Mouse (Mus musculus) heart, embryonic 10.5 days (tissue): ENCODE results near the gene Ncor2. TPM values are rescaled to one million over a fixed set of nuclear protein-coding genes. Genes with fewer than 3 reads are reported as not detected.

ENCODE experiments used
- DNase-seq: peaks from one replicate; pipeline ENCODE4 v3.0.0-alpha.2; 2017; ENCODE audit warnings: low spot score
- H3K27ac ChIP-seq: fragments of 300-500 bp; sonication (generic); 2 replicates; pipeline ENCODE4 v1.5.1; 2016; ENCODE audit warnings: mild to moderate bottlenecking
- H3K27me3 ChIP-seq: fragments of 300-500 bp; sonication (generic); 2 replicates; pipeline ENCODE4 v1.6.1; 2016; ENCODE audit warnings: mild to moderate bottlenecking; ENCODE audit not compliant: poor library complexity, insufficient read depth, severe bottlenecking
- H3K36me3 ChIP-seq: fragments of 300-500 bp; sonication (generic); 2 replicates; pipeline ENCODE4 v1.6.1; 2016; ENCODE audit warnings: mild to moderate bottlenecking, moderate library complexity
- H3K4me1 ChIP-seq: fragments of 300-500 bp; sonication (generic); 2 replicates; pipeline ENCODE4 v1.6.1; 2016; ENCODE audit warnings: mild to moderate bottlenecking
- H3K4me3 ChIP-seq: fragments of 300-500 bp; sonication (generic); 2 replicates; pipeline ENCODE4 v1.5.1; 2016; ENCODE audit warnings: mild to moderate bottlenecking, moderate library complexity
- H3K9me3 ChIP-seq: fragments of 300-500 bp; sonication (generic); 2 replicates; pipeline ENCODE4 v1.6.1; 2016; ENCODE audit warnings: mild to moderate bottlenecking, moderate library complexity
- WGBS: fragments of 180-500 bp; shearing (Covaris S2); methylation state at CpG from one replicate; pipeline ENCODE4 v1.1.7; 2016; 5-methylcytosine and 5-hydroxymethylcytosine counted together
- polyA plus RNA-seq: library from polyadenylated mRNA; unstranded; fragments of >200 nt; fragmentation: Nextera tagmentation; extraction: Ambion mirVana; gene quantifications from 2 replicates; pipeline ENCODE4 v1.2.1, GENCODE M21; 2016

The Ncor2 gene
- polyA plus RNA-seq, 1 experiment from 2014 or later: 23.3 TPM

DNA sequence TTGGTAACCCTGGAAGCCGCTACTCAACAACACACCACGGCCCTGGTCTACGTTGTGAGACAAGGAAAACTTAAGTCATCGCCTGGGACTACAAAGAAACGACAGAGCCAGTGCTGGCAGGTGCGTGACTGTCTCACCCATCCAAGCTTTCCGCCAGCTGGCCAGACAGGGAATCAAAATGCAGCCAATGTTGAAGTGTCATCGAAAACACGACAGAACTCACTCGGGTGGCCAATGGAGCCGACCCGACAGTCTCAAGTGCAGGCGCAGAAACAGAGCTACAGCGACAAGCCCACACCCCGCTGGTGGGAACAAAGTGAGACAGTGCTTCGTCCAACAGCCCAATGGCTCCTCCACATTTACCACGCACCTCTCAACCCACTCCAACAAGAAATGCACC lies 29.9 kb downstream of the Ncor2 start:
- H3K27ac ChIP-seq: peak overlapping the region; percentile 57
- no peak overlapping the region for H3K4me3 ChIP-seq
- H3K9me3 ChIP-seq: no peaks in the 10 kb centered on the region
- no peaks in the 10 kb centered on the region; the same call in 1 of the 2 replicates for H3K36me3 ChIP-seq
- 66% methylated on average over 17 of the region's 17 CpGs for WGBS
- peaks cover 88% of the 10 kb centered on the region for H3K4me1 ChIP-seq
- H3K27me3 ChIP-seq: no peaks in the 10 kb centered on the region
- DNase-seq: no peak

DNA sequence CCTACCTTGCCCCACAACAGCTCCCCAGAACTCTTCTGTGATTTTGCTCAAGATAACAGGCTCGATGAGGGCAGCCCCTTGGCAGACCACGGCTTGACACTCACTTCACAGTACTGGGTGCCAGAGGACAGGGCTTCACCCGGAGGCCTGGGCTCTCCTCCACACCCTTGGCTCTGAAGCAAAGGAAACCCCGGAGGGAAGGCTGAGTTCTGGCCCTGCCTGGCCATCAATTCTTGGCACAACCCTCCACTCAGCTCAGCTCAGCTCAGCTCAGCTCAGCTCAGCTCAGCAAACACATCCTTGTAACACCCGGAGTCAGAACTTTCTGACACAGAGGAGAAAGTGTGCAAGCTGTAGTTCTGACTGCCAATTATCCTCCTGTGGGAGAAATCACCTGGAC lies 30.3 kb downstream of the Ncor2 start:
- peaks cover 85% of the 10 kb centered on the region for H3K4me1 ChIP-seq
- no peaks in the 10 kb centered on the region for H3K9me3 ChIP-seq
- WGBS: 42% methylated on average over 5 of the region's 5 CpGs
- H3K27me3 ChIP-seq: no peaks in the 10 kb centered on the region
- H3K27ac ChIP-seq: peak overlapping the region; percentile 57
- no peak overlapping the region for H3K4me3 ChIP-seq
- H3K36me3 ChIP-seq: no peaks in the 10 kb centered on the region; the same call in 1 of the 2 replicates
- DNase-seq: no peak

DNA sequence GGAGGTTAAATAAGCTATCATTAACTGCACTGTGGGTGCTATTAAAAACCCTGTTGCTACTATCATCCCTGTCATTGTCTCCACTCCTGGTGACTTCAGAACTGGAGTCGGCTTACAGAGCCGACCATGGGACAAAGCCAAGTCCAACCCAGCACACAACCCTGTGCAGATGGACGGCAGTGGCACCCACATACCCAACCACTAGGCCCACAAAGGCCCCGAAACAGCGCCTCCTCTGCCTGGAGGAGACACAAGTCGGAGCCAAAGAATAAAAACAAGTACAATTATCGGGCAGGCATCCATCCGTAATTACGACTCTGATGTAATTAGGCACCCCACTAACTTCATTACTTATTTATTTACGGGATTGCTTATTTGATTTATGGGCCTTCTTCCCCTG lies 30.8 kb downstream of the Ncor2 start:
- no peak for DNase-seq
- WGBS: 80% methylated on average over 10 of the region's 10 CpGs
- Histone ChIP-seq H3K4me1 (peaks cover 85% of the 10 kb centered on the region), H3K36me3 (no peaks in the 10 kb centered on the region; the same call in 1 of the 2 replicates), H3K27ac (peak overlapping the region; percentile 57), H3K4me3 (no peak overlapping the region), H3K27me3 (no peaks in the 10 kb centered on the region), H3K9me3 (no peaks in the 10 kb centered on the region)

DNA sequence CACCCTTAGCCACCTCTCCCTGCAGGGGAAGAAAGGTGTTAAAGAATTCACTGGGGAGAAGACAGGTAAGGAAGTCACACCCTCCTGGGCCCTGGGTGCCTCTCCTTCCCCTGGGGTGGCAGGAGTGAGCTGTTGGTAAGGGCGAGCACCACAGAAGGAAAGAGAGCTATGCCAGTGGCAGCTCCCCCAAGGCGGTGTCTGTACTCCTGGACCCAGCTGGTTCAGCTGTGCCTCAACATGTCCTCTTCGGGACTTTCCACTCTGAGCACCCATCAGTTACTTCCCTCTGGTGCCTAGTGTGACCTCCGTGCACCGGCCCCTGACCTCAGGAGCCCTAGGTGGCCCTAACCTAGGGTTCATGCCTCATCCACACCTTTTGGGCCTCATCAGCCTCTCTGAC lies 31.9 kb downstream of the Ncor2 start:
- no peaks in the 10 kb centered on the region for H3K27me3 ChIP-seq
- H3K36me3 ChIP-seq: no peaks in the 10 kb centered on the region; the same call in 1 of the 2 replicates
- peaks cover 85% of the 10 kb centered on the region for H3K4me1 ChIP-seq
- 79% methylated on average over 5 of the region's 5 CpGs for WGBS
- no peak overlapping the region for H3K4me3 ChIP-seq
- DNase-seq: no peak
- no peaks in the 10 kb centered on the region for H3K9me3 ChIP-seq
- peak overlapping the region; percentile 78 for H3K27ac ChIP-seq

DNA sequence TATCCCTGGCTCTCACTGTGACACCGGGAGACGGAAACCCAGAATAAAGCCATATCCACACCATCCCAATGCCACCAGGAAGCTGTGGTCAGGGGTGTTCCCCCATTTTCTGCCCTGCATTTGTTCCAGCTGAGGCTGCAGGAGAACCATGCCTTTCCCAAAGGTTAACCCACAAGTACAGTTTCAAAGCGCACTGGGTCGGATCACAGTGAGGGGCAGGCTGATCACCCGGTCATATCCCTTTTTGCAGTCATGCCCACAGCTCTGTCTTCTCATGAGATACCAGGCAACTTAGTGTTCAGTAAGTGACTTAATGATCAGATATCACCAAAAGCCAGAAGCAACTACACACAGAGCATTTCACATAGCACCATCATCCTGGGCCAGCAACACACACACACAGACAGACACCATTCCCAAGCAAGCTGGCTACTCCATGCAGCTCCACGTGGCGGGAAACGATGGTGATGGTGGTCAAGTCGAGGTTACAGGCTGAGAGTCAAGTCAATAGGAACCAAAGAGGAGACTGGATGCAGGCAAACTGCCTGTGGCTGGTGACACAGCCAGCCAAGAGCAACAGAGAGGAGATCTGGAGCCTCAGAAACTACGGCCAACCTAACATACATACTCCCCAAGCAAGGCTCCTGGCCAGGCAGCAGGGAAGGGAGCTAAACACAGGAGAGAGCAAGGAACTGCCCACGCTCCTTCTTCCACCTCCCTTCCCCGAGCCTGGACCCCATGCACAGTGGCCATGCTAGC lies 35.7 kb downstream of the Ncor2 start:
- WGBS: 83% methylated on average over 12 of the region's 12 CpGs

DNA sequence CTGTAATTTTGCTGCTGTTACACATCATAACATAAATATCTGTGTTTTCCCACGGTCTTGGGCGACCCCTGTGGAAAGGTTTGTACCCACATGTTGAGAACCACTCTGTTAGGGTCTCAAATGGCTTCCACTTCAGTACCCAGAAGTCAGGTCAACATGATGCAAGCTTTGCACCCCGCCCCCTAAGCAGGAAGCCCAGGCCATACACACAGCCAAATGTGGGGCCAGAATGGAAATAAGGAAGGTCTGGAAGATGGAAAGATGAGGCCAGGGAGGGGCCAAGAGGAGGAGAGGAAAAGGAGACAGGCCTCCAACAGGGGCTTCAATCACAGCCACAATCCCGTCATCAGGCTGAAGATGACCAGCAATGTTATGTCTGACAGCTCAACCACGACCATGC lies 37.1 kb downstream of the Ncor2 start:
- H3K4me3 ChIP-seq: peak overlapping the region; percentile 53; the same call in 1 of the 2 replicates
- 58% methylated on average over 5 of the region's 5 CpGs for WGBS
- peak overlapping the region; percentile 91 for H3K27ac ChIP-seq
- peaks cover 6% of the 10 kb centered on the region; the same call in 1 of the 2 replicates for H3K36me3 ChIP-seq
- DNase-seq: no peak
- no peaks in the 10 kb centered on the region for H3K9me3 ChIP-seq
- no peaks in the 10 kb centered on the region for H3K27me3 ChIP-seq
- peaks cover 90% of the 10 kb centered on the region for H3K4me1 ChIP-seq

More for the DNA sequence above, 35.7 kb downstream of the Ncor2 start:
- Histone ChIP-seq H3K27ac (peak overlapping the region; percentile 91; the same call in 1 of the 2 replicates), H3K36me3 (peaks cover 4% of the 10 kb centered on the region; the same call in 1 of the 2 replicates), H3K27me3 (no peaks in the 10 kb centered on the region), H3K4me3 (no peak overlapping the region), H3K4me1 (peaks cover 90% of the 10 kb centered on the region), H3K9me3 (no peaks in the 10 kb centered on the region)
- DNase-seq: no peak

DNA sequence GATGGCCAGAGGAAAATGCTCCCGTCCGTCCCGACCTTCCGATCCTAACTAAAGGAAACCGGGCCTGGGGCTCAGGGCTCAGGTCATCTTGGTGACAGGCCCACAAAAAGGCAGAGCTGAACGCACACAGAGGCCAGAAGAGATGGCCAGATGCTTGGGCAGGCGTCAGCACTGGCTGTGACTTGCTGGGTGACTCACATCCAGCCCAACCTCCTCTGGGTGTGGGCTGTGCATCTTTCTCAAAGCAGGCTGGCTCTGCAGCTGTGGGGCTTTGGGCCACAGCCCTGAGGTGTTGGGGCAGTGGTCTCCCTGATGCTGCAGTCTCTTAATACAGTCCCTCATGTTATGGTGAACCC lies 37.5 kb downstream of the Ncor2 start:
- no peak for DNase-seq
- peak overlapping the region; percentile 91 for H3K27ac ChIP-seq
- H3K36me3 ChIP-seq: peaks cover 6% of the 10 kb centered on the region; the same call in 1 of the 2 replicates
- WGBS: 5% methylated on average over 7 of the region's 7 CpGs
- H3K9me3 ChIP-seq: no peaks in the 10 kb centered on the region
- H3K4me1 ChIP-seq: peaks cover 91% of the 10 kb centered on the region
- no peaks in the 10 kb centered on the region for H3K27me3 ChIP-seq
- peak overlapping the region; percentile 53 for H3K4me3 ChIP-seq

DNA sequence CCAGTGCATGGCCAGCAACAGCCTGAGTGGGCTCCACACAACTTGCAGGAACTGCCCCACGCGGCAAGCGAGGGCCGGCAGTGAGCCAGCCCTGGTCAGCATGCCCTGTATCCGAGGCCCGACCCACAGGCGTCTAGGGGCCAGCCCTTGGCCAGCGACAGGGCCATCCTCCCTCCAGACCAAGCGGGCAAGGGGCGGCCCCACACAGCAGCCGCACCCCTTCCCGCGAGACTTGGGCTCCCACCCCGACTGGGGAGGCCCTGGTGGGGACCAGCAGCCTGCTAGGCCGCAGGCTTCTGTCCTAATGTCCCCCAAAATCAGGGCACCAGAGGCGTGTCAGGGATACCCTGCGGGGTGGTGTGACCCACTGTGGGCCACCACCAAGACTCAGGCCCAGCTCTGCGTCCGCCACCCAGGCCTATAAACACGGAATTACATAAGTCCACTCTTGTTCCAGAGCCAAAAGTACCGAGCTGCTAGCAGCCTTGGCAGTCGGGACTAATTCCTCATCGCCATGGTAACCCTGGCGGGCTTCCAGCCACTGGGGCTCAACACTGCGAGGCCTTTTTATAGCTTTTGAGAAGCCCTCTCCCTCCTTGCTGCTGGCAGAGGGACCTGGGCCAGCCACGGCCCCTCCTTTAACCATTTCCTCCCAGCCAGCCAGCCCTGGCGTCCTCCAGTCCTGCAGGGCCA lies 38.0 kb downstream of the Ncor2 start:
- H3K27ac ChIP-seq: peak overlapping the region; percentile 91
- no peaks in the 10 kb centered on the region for H3K9me3 ChIP-seq
- peaks cover 90% of the 10 kb centered on the region for H3K4me1 ChIP-seq
- no peaks in the 10 kb centered on the region for H3K27me3 ChIP-seq
- DNase-seq: peak; percentile 98
- 18% methylated on average over 27 of the region's 27 CpGs for WGBS
- peak overlapping the region; percentile 53 for H3K4me3 ChIP-seq
- H3K36me3 ChIP-seq: 0 out of 2 replicates have a peak, but pooled peaks cover 6% of the 10 kb centered on the region

DNA sequence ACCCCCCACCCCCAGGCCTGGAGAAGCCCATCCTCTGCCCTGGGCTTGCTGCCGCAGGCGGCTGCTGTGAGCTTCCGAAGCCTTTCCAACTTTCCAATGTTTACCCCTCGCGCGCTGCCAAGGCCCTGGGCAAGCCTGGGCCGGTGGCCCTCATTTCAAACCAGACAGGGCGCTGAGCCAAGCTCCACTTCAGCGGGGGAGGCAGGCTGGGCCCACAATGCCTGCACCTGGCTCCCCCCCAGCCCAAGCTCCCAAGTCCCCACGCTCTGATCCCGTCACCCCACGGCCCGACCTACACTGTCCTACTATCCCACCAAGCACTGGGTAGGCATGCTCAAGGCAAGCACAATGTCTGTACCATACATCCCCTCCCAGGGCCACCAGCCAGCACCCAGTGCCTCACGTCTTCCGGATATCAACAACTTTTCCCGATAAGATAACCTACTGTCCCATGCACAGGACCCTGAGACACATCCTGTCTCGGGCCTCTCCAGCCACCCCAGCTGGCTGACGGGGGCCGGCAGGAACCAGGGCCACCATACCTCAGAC lies 38.8 kb downstream of the Ncor2 start:
- 49% methylated on average over 19 of the region's 19 CpGs for WGBS
- peak overlapping the region; percentile 53 for H3K4me3 ChIP-seq
- no peak for DNase-seq
- 0 out of 2 replicates have a peak, but pooled peaks cover 6% of the 10 kb centered on the region for H3K36me3 ChIP-seq
- H3K27ac ChIP-seq: peak overlapping the region; percentile 91
- H3K4me1 ChIP-seq: peaks cover 84% of the 10 kb centered on the region
- no peaks in the 10 kb centered on the region for H3K27me3 ChIP-seq
- H3K9me3 ChIP-seq: no peaks in the 10 kb centered on the region

DNA sequence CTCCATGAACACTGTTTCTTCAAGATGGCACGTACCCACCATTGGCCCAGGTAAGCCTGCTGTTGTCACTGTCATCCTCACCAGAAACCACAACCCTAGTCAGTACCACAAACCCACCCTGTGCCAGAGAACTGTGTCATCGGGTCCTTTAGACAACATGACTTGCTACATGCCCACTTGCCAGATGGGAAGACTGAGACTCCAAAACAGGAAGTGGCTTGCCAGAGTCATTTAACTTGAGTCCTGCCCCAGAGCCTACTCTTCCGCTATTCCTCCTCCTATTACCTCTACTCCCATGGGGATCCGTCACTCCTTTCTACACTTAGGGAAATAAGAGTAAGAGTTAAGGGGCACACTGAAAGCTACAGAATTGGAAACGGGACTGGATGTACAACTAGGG lies 39.4 kb downstream of the Ncor2 start:
- DNase-seq: no peak
- Histone ChIP-seq H3K27ac (peak overlapping the region; percentile 91), H3K36me3 (0 out of 2 replicates have a peak, but pooled peaks cover 6% of the 10 kb centered on the region), H3K4me3 (peak overlapping the region; percentile 53; the same call in 1 of the 2 replicates), H3K4me1 (peaks cover 88% of the 10 kb centered on the region), H3K9me3 (no peaks in the 10 kb centered on the region), H3K27me3 (no peaks in the 10 kb centered on the region)
- 85% methylated on average over 5 of the region's 5 CpGs for WGBS

DNA sequence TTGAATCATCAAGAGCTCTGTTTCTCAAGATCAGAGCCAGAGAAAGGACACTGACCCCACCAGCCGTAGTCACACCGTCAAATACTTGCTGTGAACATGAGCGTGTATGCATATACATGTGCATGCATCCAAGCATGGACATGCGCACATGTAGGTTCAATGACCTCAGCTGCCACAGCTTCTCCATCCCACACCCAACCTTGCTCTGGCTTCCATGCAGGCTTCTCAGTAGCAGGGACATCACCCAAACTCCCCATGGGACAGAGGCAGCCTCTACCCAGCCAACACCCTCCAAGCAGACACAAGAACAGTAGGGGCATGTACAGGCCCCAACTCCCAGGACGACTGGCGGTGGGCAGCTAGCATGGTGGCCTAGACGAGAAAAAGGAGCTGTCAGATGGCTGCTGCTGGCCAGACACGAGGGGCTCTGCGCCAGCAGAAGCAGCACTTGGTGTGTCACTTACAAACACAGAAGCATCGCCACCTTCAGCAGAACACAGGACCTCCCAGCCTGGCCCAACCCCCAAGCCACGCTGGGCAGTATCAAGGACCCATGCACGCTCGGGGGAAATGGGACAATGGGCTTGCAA lies 40.1 kb downstream of the Ncor2 start:
- no peaks in the 10 kb centered on the region for H3K9me3 ChIP-seq
- H3K4me3 ChIP-seq: no peak overlapping the region
- DNase-seq: no peak
- H3K27ac ChIP-seq: peak overlapping the region; percentile 91; the same call in 1 of the 2 replicates
- 78% methylated on average over 13 of the region's 13 CpGs for WGBS
- H3K36me3 ChIP-seq: 0 out of 2 replicates have a peak, but pooled peaks cover 6% of the 10 kb centered on the region
- no peaks in the 10 kb centered on the region for H3K27me3 ChIP-seq
- H3K4me1 ChIP-seq: peaks cover 93% of the 10 kb centered on the region

DNA sequence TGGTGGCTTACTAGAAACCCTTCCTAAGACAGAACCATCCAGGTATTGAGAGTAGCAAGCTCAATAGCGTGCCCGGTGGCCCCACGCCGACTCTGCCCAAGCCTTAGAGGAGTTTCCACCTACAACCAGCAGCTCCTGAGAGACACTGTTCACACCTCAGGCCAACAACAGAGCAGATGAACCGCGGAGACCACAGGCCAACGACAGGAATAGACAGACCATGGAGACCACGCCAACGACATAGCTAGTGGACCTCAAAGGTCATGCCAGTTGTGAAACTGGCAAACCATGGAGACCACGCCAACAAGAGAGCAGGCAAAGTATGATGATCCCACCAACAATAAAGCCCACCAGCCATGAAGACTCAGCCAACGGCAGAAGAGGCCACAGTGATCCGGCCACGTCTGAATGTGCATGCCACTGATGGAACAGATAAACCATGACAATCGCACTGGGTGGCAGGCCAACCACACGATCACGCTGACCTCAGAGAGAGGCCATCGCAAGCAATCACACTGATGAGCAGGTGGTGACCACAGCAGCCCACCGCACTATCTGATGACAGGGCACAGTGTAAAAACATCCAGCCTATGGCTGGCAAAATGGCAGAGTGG lies 41.2 kb downstream of the Ncor2 start:
- no peaks in the 10 kb centered on the region for H3K9me3 ChIP-seq
- peaks cover 94% of the 10 kb centered on the region for H3K4me1 ChIP-seq
- H3K27ac ChIP-seq: peak overlapping the region; percentile 60
- no peaks in the 10 kb centered on the region for H3K27me3 ChIP-seq
- 87% methylated on average over 18 of the region's 18 CpGs for WGBS
- no peak overlapping the region for H3K4me3 ChIP-seq
- 0 out of 2 replicates have a peak, but pooled peaks cover 6% of the 10 kb centered on the region for H3K36me3 ChIP-seq
- DNase-seq: no peak
